Mouse (Mus musculus) urinary bladder, postnatal 14 days (tissue): ENCODE measurements around the gene Polr3b.

Experiments
- DNase-seq: peaks from one replicate; pipeline ENCODE4 v3.0.0; 2021; ENCODE audit warnings: low spot score

The Polr3b gene

DNA sequence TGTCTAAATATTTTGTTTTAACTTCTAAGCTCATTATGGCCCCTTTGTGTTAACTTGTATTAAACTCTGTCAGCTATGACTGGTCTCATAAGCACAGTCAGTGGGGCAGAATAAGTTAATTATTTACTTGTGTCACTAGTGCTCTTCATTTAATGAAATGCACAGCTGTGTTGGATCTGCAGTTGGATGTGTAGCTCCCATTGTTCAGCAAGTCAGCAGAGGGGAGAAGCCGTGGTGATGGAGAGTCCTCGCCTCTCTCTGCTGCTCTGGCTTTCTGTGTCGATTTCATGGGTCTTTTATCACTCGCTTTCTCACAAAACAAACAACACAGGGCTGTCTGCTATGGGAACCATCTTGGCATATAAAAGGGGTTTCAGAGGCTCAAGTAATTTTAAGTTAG is 88.7 kb downstream of the Polr3b start:
- DNase-seq: no peak

DNA sequence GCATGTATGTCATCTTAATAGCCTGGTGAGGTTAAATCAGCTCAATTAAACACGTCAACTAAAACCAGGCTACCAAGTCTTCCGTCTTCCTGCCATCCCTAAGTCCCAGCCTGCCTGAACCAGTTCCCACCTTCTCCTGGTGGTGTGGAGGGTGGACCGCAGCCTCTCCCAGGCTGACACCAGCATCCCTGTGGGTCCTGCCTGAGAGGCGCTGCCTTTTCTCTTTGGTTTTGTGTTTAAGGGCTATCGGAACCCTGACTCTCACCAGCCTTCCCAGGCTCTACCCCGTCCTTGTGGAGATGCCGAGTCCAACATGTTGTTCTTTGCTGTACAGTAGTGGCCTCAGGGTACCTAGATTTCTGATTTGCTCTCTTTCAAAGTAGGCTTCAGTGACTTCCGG is 89.4 kb downstream of the Polr3b start:
- no peak for DNase-seq

DNA sequence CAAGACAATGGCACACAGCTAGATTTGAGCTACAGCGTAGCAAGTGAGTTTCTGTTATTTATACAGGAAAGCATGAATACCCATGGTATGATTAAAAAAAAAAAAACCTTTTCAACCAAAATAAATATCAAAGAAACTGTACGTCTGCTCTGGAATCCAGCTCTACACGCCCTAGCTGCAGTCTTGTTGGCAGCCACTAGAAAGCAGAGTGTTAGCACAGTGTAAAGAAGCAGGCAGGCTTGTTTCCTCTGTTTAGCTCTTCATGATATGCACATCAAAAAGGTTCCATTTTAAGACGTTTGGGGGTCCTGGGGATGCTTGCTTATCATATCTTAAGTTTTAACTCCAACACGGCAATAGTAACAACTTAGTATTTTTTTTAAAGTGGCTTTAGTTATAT is 89.8 kb downstream of the Polr3b start:
- DNase-seq: no peak

DNA sequence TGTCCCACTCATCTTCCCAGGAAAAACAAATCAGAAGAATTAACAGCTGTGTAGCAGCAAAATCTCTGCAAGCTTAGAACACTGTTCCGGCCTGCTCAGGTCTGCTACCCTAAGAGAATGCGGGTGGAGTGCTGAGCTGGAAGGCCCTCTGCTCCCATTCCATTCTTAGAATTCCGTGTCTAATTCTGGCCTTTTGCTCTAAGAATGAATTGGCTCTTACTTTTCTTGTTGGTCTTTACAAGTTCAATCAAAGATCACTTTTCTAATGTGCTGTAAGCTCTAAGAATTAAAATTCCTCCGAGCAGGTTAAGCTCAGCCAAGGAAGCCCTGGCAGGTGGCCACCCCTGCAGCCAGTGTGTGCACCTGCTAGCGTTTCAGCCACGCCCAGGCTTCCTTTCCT is 90.4 kb downstream of the Polr3b start:
- DNase-seq: no peak

DNA sequence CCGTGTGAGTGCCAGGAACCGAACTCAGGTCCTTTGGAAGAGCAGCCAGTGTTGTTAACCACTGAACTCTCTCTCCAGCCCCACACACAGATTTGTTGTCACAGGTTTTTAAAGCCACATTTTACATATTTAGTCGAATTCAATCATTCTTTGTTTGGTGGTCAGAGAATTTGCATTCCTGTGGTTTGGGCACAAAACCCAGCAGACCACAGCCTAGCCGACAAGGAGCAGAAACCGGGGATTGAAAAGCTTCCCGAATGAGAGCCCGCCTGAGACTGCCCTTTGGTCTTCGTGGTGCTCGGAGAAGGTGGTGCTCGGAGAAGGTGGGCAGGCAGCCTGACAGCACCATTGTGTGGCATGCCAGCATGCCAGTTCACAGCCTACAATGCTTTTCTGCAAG is 91.0 kb downstream of the Polr3b start:
- DNase-seq: no peak

DNA sequence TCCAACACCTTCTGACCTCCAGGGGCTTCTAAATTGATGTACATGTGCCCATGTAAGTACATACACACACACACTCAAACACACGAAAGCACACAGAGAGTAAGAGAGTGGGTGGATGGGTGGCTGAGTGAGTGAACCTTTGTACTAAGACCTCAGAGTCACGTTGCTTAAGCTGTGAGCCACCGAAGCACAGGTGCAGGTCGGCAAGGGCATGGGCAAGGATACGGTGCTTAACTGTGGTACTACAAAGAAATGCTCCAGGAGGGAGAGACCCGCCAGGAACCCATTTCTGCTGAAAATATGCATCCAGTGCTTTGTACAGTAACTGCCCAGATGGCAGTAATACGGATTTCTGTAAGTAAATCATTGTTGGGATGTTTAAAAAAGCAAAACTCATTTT is 93.5 kb downstream of the Polr3b start:
- no peak for DNase-seq

DNA sequence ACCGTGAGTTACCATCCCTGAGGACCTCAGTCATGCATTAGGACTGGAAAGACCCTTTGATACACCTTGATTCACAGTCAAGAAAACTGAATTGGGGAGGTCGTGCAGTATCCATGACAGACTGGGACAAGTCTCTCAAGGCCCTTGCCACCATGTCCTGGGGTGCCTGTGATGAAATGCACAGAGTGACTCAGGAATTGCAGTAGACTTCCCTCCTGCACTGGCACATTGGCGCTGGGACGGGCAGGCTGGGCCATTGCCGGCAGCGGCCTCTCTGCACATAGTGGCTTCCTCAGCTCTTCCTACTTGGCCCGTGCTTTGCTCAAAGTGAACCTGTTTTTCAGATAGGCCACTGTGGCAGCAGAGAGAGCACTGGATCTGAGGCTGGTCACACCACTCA is 94.5 kb downstream of the Polr3b start:
- DNase-seq: no peak

DNA sequence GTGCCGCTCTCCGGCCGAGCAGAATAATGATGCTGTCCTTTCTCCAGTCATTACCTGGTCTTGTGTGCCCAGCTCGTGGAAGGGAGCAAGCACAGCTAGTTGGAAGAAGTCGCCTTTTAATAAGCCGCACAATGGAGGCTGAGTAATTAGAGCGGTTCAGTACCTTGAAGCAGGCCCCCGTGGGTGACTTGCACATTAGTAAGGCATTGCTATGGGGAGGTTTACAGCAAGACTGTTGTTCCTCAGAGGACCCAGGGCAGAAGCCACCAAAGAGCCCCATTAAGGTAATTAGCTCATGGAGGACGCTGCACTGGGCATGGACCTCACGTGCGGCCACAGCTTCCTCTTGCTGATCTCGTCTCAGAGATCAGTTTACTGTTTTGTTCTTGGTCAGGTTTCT is 100.6 kb downstream of the Polr3b start:
- no peak for DNase-seq

DNA sequence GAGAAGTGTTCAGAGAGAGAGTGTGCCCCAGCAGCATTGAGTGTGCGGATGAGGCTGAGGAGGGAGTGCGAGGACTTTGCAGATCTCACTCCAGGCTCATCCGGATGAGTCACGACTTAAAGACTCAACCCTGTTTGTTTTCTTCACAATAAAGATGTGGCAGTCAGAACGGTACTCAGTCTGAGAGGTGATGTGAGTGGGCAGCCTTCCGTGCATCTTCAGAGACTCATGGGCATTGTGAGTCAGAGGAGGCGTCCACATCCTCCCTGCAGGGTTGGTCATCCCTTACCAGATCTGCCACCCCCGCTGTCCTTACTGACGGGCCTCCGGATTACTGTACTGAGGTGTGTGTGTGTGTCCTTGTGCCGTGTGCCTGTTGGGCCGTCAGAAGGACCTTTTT is 104.9 kb downstream of the Polr3b start:
- no peak for DNase-seq

DNA sequence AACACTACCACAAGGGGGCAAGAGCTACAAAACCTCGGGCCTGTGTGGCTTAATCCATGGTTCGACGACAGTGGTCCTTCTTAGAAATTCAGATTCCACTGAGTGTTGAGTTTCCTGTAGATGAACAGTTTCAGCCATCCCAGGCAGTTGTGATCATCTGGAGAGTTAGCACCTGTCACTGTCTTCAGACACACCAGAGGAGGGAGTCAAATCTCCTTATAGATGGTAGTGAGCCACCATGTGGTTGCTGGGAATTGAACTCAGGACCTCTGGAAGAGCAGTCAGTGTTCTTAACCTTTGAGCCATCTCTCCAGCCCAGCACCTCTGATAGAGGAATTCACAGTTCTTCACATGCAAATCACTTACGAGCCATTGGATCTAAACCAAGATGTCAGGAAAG is 105.7 kb downstream of the Polr3b start:
- no peak for DNase-seq

DNA sequence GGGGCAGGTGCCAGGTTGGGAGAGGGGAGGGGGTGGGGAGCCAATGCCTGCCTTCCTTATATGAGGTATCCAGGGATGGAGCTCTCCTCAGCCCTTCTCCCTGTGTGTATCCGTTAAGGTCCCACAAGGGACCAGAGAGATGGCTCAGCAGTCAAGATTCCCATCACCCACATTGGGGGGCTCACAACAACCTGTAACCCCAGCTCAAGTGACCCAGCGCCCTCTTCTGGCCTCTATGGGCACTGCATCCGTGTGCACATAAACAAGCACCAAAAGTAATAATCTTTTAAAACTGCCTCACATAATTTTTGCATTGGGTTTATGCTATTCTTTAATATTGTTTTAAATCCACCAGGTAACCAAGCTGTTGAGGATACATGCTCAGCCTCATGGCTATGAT is 108.0 kb downstream of the Polr3b start:
- DNase-seq: no peak

DNA sequence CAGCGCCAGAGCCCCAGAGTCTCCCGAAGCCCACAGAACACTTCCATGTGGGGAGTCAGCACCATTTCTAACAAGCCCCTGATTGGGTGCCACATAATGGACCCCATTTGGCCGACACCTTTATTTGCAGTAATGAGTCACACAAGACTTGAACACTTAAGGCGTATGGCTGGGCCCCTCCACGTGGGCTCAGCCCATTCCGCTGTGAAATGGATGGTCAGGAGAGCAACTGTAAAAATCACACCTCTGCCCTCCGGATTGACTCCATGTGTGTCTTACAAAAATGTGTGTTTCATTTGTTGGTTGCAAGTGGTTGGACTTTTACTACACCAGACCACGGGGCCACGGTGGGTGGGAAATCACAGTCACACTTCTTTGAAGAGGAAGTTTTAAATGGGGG is 108.9 kb downstream of the Polr3b start:
- DNase-seq: no peak

DNA sequence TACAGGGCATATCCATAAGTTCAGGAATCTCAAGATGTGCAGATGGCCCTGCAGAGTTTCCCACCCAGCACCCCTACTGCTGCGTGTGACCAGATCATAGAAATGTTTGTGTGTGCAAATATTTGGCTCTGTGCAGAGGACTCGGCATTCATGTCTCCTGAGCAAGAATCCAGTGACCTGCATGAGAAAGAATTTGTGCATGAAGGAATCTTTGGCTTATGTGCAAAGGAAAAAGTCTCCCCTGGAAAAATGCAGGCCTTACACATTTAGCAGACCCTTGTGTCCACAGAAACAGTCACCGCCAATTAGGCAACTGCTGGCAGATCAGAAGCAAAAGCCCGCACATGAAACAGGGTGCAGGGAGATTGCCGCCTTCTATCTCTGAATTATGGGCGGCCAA is 111.4 kb downstream of the Polr3b start:
- no peak for DNase-seq

DNA sequence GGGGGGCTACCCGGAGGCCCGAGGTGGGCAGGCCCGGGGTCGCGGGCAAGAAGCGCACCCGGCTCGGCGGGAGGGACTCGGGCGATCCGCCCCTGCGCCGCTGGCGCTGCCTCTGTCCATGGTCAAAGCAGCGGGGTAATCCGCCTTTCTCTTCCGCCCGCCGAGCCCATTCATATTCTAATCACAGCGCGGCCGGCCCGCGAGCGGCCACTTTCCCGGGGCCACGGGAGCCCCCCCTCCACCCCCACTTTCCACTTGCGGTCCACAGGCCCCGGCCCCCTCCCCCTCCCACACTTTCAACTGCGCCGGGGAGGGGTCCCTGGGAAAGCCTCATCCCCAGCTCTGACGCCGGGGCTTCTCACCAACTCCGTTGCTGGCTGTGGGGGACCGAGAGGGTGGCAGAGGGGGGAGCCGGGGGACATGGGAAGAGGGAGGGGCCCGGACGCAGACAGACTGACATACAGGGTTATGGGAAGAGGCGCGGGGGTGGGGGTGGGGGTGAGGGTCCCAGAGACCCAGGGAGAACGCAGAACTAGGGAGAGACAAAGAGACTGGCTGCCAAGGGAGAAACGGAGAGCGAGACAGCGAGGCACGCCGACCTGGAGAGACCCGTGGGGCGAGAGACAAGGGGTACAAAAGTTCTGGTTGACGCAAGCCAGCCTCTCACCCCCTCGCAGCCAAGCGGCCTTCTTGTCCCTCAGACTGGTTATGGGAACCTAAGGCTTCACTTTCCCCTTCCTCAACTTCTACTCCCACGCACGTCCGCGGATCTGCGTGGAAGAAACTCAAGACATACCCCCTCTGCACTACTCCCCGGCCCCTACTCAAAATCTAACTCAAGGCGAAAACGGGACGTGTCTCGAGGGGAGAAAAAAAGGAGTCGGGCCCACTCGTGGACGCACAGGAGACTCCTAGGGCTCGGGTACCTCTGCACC is 133.0 kb downstream of the Polr3b start:
- DNase-seq: peak; percentile 14

DNA sequence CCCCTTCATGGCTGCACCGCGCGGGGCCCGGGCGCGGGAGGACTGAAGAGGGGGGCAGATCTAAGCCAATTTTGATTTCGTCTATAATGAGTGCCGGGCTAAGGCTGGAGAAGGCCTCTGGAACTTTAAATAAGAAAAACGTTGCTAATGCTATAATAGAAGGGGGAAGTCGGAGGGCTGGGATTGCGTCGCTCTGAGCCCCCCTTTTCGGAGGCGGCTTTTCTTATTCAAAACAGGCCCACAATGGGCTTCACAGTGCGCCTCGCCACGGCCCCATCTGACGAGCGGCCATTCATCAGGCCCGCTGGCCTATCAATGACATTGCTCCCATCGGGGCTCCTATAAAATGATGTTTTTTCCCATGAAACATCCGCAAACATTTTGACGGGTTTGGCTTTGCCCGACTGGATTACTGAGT is 133.7 kb downstream of the Polr3b start, which contains the start of gene Rfx4:
TSS of gene Rfx4 (plus strand) at position 277 of the 418 bp plus-strand sequence.
- DNase-seq: no peak

DNA sequence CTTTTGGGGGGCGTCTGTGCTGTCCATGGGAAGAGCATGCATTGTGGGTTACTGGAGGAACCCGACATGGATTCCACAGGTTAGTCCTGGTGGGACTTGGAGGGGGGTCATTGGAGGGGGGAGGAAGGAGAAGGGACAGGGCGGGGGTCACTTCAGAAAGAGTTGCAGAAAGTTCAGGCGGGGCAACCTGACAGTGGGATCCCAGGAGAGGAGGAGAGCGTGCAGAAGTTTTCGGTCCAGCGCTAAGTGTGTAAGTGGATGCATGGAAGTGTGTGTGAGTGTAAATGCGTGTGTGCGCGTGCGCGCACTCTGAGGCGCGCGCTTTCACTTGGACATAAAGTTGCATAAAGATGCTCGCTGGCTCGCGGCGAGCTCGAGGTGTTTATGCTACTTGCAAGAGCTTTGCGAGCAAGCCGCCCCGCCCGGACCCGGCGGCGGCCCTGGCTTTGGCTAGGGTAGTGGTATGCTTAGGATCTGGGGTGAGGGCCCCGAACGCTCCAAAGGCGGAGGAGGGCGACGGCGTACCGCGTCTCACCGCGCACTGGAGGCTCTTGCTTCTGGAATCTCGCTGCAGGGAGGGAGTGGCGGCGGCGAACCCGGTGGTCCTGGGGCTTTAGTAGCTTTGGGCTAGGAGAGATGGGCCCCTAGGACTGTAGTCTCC is 134.5 kb downstream of the Polr3b start:
- DNase-seq: no peak

DNA sequence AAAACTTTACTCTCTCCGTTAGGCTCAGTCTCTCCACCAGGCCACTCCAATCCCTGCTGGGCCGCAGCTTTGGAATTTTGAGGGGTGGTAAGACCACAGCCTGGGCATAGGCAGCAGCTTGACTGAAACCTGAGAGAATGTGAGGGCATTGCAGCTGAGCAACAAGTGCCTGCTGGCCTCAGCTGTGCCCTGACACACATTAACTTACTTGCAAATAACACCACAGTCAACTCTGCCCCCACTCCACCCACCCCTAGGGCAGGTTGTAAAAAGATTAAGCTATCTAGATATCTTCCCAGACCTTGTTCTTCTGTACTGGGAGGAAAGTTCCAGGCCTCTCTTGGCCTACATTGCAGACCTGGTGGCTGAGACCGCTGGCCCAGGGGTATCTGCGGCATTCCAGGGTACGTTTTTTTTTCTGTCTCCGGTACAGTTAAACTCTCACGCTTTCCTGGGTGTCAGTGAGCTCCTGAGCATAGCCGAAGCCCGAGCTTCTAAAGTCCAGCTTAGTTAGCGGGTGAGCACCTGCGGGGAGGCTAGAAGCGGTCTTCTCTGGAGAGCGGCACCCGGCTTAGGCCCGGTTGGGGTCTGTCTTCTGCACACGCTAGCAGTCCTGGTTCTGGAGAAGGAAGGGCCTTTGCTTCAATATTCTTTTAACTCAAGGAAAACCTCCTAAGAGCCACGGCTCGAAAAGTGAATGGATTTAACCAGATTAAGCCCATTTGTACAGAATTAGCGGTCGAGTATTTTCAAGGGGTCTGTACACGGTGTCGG is 135.5 kb downstream of the Polr3b start:
- DNase-seq: no peak

DNA sequence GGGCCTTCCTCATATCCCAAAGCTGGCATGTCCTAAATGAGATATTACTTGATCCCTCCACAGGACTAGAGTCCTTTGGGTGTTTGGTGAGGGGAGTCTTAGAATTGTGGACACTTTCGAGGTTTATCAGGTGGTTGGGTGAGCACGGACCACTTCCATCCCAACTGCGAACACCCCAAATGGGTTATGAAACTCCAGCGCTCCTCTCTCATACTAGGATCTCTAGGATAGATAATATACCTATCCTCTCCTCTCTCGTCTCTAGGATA is 136.0 kb downstream of the Polr3b start:
- no peak for DNase-seq

DNA sequence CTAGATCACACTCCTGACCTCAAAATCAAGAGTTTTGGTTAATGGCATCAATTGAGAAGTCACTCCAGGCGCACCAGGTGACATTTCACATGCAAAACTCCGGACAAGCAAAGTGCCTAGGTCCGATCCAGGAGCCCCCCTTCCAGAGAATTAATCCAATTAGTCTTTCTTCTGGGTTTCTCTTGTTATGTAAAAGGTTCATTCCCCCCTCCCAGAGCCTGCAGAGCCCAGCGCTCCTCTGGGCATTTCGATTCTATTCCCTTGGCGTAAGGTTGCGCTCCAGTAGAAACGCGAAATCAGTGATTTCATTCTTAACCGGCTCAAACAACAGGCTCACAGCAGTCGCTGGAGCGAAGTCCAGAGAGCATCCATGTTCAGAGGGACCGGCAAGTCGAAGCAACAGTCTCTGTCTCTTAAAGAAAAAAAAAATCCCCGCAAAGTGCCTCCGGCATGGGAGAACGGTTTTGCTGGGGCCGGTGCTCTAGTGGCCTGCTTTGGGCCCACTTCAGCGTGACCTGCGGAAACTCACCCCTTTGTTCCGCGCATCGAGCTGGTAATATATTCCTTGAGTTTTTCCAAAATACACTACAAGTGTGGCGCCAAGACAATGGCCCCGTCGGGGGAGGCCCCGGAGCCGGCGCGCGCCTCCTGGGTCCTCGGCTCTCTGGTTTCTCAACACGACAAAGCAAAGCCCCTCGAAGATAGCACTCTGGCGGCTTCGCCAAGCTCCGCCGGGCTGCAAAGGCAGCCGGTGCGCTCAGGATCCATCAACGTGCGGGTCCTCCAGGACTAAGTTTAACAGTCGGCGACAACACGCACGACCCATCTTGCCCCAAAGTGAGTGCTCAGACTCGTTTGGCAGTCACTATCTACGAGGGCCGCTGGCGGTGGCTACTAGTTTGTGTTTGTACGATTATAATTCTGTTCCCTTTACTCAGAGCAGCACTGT is 136.7 kb downstream of the Polr3b start:
- DNase-seq: no peak

DNA sequence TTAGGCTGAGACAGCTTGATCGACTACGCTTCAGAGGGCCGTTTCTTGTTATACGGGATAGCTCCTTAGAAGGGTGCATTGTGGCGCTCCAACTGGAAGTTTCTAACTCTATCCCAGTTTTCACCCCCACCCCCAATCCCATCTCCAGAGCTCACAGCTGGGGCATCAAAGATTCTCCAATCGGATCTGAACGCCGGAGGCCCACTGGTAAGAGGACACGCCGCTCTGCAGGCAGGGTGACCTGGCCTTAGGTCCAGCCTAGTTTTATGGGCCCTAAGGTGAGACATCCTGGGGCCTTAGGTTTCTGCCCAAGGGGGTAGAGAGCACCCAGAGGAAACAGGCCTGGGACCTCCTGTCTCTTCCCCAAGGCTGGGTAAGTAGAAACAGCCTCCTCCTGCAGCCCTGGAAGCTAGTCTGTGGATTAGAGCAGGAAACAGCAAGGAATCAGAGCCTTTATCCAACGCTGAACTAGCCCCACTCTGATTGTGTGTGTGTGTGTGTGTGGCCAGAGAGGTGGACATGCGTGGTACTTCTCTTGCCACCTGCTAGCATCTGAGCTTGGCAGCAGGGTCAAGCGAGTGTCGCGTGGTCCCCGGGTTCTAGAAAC is 137.5 kb downstream of the Polr3b start:
- DNase-seq: no peak
